Mouse (Mus musculus) neural tube, embryonic 13.5 days (tissue): ENCODE results near the gene Cdcp1. TPM values are rescaled to one million over a fixed set of nuclear protein-coding genes. Genes with fewer than 3 reads are reported as not detected.

Experiments used
- ATAC-seq: fragments of 200-750 bp; cut with Nextera tagmentation; 2 replicates; pipeline ENCODE4 v1.8.0; 2017; ENCODE audit warnings: low read depth, mild to moderate bottlenecking, moderate TSS enrichment, moderate library complexity
- H3K27ac ChIP-seq: fragments of 300-500 bp; sonication (generic); replicated peaks from 2 replicates; pipeline ENCODE4 v1.5.1; 2015; ENCODE audit warnings: moderate library complexity, mild to moderate bottlenecking, inconsistent platforms
- H3K27me3 ChIP-seq: fragments of 300-500 bp; sonication (generic); 2 replicates; pipeline ENCODE4 v1.6.1; 2015; ENCODE audit warnings: mild to moderate bottlenecking, inconsistent platforms
- H3K36me3 ChIP-seq: fragments of 300-500 bp; sonication (generic); 2 replicates; pipeline ENCODE4 v1.6.1; 2015; ENCODE audit warnings: mild to moderate bottlenecking, inconsistent platforms
- H3K4me1 ChIP-seq: fragments of 300-500 bp; sonication (generic); replicated peaks from 2 replicates; pipeline ENCODE4 v1.6.1; 2015; ENCODE audit warnings: inconsistent platforms
- H3K4me2 ChIP-seq: fragments of 300-500 bp; sonication (generic); 2 replicates; pipeline ENCODE4 v1.6.1; 2015; ENCODE audit warnings: inconsistent platforms, mild to moderate bottlenecking, moderate library complexity
- H3K4me3 ChIP-seq: fragments of 300-500 bp; sonication (generic); 2 replicates; pipeline ENCODE4 v1.5.1; 2015; ENCODE audit warnings: mild to moderate bottlenecking, inconsistent platforms
- H3K9ac ChIP-seq: fragments of 300-500 bp; sonication (generic); 2 replicates; pipeline ENCODE4 v1.6.1; 2015; ENCODE audit warnings: moderate library complexity, mild to moderate bottlenecking, inconsistent platforms
- H3K9me3 ChIP-seq: fragments of 300-500 bp; sonication (generic); 2 replicates; pipeline ENCODE4 v1.6.1; 2016; ENCODE audit warnings: inconsistent platforms
- WGBS: fragments of 180-500 bp; shearing (Covaris S2); methylation state at CpG from one replicate; pipeline ENCODE4 v1.1.7; 2015; 5-methylcytosine and 5-hydroxymethylcytosine counted together
- polyA plus RNA-seq: library from polyadenylated mRNA; unstranded; fragments of >200 nt; fragmentation: Nextera tagmentation; extraction: Ambion mirVana; gene quantifications from 2 replicates; pipeline ENCODE4 v1.2.1, GENCODE M21; 2015

The Cdcp1 gene
- polyA plus RNA-seq, 1 experiment from 2014 or later, result 0.10 TPM

DNA sequence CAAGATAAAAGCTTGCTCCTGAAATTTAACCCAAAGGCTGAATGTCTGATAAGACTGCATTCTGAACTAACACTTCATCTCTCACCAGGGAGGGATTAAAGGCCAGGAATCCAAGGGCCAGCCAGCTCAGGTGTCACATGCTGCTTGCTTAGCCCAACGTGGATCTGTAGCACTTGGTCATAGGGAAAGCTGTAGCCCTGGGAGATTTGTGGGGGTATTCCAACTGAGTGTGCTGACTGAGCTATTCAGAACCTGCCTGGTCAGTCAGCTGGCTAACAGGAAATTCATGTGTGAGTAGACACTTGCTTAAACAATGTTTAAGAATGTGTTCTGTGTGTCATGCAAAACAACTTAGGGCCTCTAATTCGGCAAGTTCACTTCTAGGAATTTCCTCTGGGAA is 9.3 kb downstream of the Cdcp1 start:
- Histone ChIP-seq H3K27me3 (no peaks in the 10 kb centered on the region), H3K36me3 (no peaks in the 10 kb centered on the region), H3K4me1 (no peaks in the 10 kb centered on the region), H3K4me2 (no peak overlapping the region), H3K9ac (no peak overlapping the region), H3K4me3 (no peak overlapping the region), H3K9me3 (no peaks in the 10 kb centered on the region), H3K27ac (no peak overlapping the region)
- WGBS, result 56% methylated on average over 2 of the region's 2 CpGs
- ATAC-seq, result no peak

DNA sequence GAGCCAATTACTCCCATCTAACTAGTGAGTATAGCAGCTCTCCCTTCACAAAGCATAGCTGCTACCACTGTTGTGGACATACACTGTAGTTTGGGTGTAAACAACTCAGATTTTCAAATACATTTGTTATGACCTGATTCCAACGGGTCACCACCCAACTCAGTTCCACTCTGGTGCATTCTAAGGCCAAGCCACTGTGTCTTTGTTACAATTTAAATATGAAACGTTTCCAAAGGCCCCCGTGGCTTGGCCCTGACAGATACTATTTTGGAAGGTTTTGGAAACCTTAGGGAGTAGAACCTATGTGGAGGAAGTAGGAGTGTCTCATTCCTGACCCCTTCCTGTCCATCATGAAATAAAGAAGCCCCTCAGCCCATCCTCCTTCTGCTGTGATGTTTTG is 15.7 kb downstream of the Cdcp1 start:
- Histone ChIP-seq H3K4me2 (no peak overlapping the region), H3K27ac (no peak overlapping the region), H3K4me3 (no peak overlapping the region), H3K9me3 (no peaks in the 10 kb centered on the region; the same call in 1 of the 2 replicates), H3K4me1 (no peaks in the 10 kb centered on the region), H3K27me3 (no peaks in the 10 kb centered on the region), H3K36me3 (no peaks in the 10 kb centered on the region), H3K9ac (no peak overlapping the region)
- ATAC-seq, result no peak
- 71% methylated on average over 3 of the region's 3 CpGs for WGBS

DNA sequence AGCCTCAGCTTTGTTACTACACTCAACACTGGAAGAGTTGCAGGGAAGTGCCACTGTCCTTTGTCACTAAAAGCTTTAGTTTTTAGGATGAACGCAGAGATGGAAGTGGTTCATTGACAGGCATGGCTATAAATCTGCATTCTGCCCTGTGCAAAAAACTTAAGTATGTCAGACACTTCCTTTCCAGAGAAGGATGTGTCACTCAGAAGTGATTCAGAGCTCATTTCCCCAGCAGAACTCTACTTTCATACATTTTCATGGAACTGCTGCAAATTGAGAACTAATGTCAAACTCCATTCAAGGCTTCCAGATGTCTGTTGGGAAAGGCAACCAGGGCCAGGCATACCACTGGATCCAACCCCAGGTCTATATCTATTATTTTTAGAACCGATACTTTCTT is 27.6 kb downstream of the Cdcp1 start:
- H3K27ac ChIP-seq, result no peak overlapping the region
- H3K36me3 ChIP-seq, result no peaks in the 10 kb centered on the region
- no peak for ATAC-seq
- no peaks in the 10 kb centered on the region for H3K9me3 ChIP-seq
- no peaks in the 10 kb centered on the region for H3K27me3 ChIP-seq
- H3K4me2 ChIP-seq, result no peak overlapping the region
- no peak overlapping the region for H3K4me3 ChIP-seq
- no peak overlapping the region for H3K9ac ChIP-seq
- WGBS, result 95% methylated on average over 2 of the region's 2 CpGs
- no peaks in the 10 kb centered on the region for H3K4me1 ChIP-seq

DNA sequence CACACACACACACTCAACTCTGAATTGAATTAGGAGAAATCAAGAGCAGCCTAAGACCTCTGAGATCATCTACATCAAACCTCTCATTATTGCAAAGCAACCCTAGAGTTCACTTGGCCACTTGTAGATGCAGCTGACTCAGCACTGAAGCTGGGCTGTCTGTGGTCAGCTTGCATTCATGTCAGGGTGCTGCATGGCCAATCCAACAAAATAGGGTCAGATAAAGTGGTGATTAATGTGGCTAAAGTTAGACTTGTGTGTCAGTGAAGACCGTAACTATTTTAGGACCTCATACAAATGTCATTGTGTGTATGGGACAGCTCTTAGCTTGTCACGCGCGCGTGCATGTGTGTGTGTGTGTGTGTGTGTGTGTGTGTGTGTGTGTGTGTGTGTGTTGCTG is 28.2 kb downstream of the Cdcp1 start:
- Histone ChIP-seq H3K27me3 (no peaks in the 10 kb centered on the region), H3K4me3 (no peak overlapping the region), H3K4me1 (no peaks in the 10 kb centered on the region), H3K27ac (no peak overlapping the region), H3K36me3 (no peaks in the 10 kb centered on the region), H3K4me2 (no peak overlapping the region), H3K9ac (no peak overlapping the region), H3K9me3 (no peaks in the 10 kb centered on the region)
- no peak for ATAC-seq
- WGBS, result over 99% methylated on average over 5 of the region's 5 CpGs

DNA sequence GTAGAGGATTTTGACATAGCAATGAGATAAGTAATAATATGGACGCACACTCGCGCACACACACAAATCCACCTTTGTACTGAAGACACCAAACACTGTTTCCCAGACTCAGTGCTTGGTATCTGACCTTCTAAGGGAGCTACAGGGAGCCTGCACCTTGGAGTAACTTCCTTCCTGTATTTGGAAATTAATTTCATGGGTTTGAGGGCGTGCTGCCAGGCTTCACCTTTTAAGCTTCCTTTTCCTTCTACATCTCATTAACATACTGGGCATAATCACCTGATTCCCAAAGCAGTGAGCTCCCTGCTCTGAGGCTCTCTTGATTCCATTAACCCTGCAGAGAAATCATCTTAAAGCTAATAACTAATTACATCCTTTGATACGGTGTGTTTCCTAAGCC is 29.7 kb downstream of the Cdcp1 start:
- H3K36me3 ChIP-seq, result no peaks in the 10 kb centered on the region
- H3K27ac ChIP-seq, result no peak overlapping the region
- 88% methylated on average over 5 of the region's 5 CpGs for WGBS

DNA sequence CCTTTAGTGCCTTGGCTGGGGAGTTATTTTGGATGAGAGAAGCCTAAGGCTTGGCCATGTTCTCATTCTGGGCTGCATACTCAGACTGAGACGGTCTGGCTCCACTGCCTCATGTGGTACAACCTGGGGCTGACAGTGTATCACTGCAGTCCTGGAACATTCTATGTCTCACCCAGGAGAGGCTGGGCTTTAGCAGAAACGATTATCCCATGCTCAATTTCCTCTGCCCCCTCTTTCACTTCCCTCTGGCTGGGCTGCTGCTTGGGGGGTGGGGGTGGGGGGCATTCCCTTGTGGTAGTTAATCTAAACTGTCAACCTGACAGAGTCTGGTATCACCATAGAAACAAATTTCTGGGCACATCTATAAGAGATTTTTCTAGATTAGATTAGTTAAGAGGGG is 30.3 kb downstream of the Cdcp1 start:
- ATAC-seq, result no peak

More for the DNA sequence above, 29.7 kb downstream of the Cdcp1 start:
- no peak overlapping the region for H3K9ac ChIP-seq
- H3K9me3 ChIP-seq, result no peaks in the 10 kb centered on the region
- no peaks in the 10 kb centered on the region for H3K4me1 ChIP-seq
- H3K4me2 ChIP-seq, result no peak overlapping the region
- ATAC-seq, result no peak
- H3K4me3 ChIP-seq, result no peak overlapping the region
- H3K27me3 ChIP-seq, result no peaks in the 10 kb centered on the region

DNA sequence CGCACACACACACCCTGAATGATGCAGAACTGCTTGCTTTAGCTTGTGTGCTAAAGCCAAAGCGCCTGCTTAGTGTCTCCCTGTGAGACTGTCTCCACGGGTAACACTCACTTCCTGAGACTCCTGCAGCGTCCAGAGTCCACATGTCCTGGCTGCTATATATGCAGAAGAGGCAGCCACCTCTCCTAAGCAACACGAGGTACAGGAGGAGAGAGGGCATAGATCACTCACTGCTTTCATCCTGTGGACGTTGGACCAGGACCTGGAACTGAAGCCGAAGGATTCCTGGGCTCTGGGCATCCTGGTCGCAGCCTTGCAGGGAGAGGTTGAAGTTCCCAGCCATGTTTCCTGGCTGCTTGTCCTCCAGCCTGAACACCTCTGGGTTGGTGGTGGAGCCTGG is 32.6 kb downstream of the Cdcp1 start:
- Histone ChIP-seq H3K4me3 (no peak overlapping the region), H3K4me1 (no peaks in the 10 kb centered on the region), H3K9ac (no peak overlapping the region), H3K4me2 (no peak overlapping the region), H3K36me3 (no peaks in the 10 kb centered on the region), H3K27ac (no peak overlapping the region), H3K9me3 (no peaks in the 10 kb centered on the region), H3K27me3 (no peaks in the 10 kb centered on the region)
- no peak for ATAC-seq
- WGBS, result 80% methylated on average over 8 of the region's 8 CpGs

More for the DNA sequence above, 30.3 kb downstream of the Cdcp1 start:
- Histone ChIP-seq H3K27me3 (no peaks in the 10 kb centered on the region), H3K4me2 (no peak overlapping the region), H3K36me3 (no peaks in the 10 kb centered on the region), H3K4me1 (no peaks in the 10 kb centered on the region), H3K9me3 (no peaks in the 10 kb centered on the region), H3K27ac (no peak overlapping the region), H3K4me3 (no peak overlapping the region), H3K9ac (no peak overlapping the region)
- WGBS, result 49% methylated on average over 2 of the region's 2 CpGs

DNA sequence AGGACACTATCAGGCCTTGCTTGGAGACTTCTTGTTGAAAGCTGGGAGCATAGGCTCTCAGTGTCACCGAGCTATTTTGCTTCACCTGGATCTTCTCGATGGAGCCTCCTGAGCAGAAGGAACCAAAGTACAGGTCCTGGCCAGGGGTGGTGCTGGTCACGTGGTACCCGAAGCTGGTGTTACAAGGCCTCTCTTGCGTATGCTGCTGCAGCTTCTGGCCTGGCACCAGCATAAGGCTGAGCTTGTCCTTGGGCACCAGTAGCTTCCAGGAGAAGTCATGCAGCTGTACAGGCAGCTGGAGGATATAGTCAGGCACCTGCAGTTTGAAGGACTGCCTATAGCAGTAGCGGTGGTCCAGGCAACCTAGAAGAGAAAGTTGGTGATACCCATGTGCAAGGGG is 35.8 kb downstream of the Cdcp1 start:
- WGBS, result 95% methylated on average over 6 of the region's 6 CpGs
- no peak overlapping the region for H3K4me2 ChIP-seq
- ATAC-seq, result no peak
- no peak overlapping the region for H3K4me3 ChIP-seq
- H3K9ac ChIP-seq, result no peak overlapping the region
- H3K27ac ChIP-seq, result no peak overlapping the region
- H3K27me3 ChIP-seq, result no peaks in the 10 kb centered on the region
- H3K36me3 ChIP-seq, result no peaks in the 10 kb centered on the region
- H3K4me1 ChIP-seq, result no peaks in the 10 kb centered on the region
- H3K9me3 ChIP-seq, result no peaks in the 10 kb centered on the region

DNA sequence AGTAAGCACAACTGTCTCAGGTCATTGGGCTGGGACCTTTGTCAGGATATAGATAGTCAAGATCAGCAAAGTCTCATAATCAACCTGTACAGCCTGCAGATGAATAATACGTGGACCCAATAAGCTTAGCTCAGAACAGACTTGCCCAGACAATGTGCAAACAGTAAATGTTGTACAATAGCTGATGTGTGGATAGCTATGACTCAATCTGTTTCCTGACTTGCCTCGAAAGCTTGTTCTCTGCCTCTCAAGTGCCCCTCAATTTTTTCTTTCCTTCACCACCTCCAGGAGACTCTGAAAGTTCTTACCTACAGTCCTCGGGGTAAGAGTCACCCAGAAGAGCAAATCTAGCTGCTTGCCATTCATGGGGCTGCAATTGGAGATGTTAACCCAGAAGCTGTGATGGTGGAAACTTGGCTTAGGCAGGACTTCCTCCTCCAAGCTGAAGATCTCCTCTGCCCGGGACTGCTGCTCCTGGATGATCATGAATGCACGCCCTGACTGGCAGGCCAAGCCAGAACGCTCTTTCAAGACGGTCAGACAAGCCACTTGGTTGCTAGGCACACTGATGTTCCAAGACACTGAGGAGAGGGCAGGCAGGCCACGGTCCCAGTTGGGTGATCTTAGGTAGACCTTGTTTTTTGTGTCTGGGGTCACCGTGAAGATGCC is 38.3 kb downstream of the Cdcp1 start:
- Histone ChIP-seq H3K4me2 (no peak overlapping the region), H3K4me1 (0 out of 2 replicates have a peak, but pooled peaks cover 5% of the 10 kb centered on the region), H3K27ac (no peak overlapping the region), H3K4me3 (no peak overlapping the region), H3K27me3 (no peaks in the 10 kb centered on the region), H3K9me3 (no peaks in the 10 kb centered on the region), H3K9ac (no peak overlapping the region), H3K36me3 (no peaks in the 10 kb centered on the region)
- WGBS, result 91% methylated on average over 9 of the region's 9 CpGs
- no peak for ATAC-seq

DNA sequence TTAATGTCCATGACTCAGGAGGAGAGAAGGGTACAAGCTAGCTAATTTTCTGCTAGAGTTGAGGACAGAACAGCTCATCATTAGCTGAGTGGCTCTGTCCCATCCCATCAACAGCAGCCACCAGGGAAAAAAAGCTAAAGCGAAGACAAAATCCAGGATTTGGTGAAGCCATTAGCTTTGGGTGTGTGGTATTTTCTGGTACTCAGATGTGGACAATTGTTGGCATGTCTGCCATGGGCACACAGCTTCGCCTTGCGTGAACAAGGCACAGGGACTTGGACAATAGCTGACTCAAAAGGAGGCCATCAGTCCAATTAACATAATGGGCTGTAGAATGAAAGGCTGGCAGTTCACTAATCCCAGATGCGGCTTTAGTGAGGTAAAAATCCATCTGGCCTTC is 41.5 kb downstream of the Cdcp1 start:
- no peak overlapping the region for H3K4me3 ChIP-seq
- H3K27me3 ChIP-seq, result no peaks in the 10 kb centered on the region
- WGBS, result 41% methylated on average over 4 of the region's 4 CpGs
- no peaks in the 10 kb centered on the region for H3K9me3 ChIP-seq
- no peak for ATAC-seq
- H3K27ac ChIP-seq, result no peak overlapping the region
- 0 out of 2 replicates have a peak, but pooled peaks cover 5% of the 10 kb centered on the region for H3K4me1 ChIP-seq
- H3K36me3 ChIP-seq, result no peaks in the 10 kb centered on the region
- no peak overlapping the region for H3K4me2 ChIP-seq
- no peak overlapping the region for H3K9ac ChIP-seq

DNA sequence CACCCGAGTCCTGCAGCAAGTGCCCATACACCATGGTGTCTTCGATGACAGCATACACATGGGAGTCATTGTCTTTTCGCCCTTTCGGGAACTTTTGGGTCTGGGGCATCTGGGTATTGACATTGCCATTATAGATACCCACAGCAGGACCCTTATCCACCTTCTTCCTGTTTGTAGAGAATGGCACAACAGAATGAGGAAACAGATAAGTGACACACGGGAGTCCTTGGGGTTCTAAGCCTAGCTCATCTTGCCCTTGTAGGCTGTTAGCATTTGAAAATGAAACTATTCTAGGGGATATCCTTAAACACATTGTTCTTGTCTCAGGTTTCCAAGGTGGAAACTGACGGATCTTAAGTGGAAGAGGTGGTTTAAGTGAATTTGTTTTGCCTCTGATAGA is 42.1 kb downstream of the Cdcp1 start:
- Histone ChIP-seq H3K27ac (no peak overlapping the region), H3K4me1 (0 out of 2 replicates have a peak, but pooled peaks cover 5% of the 10 kb centered on the region), H3K36me3 (no peaks in the 10 kb centered on the region), H3K27me3 (no peaks in the 10 kb centered on the region), H3K9me3 (no peaks in the 10 kb centered on the region), H3K4me2 (no peak overlapping the region), H3K4me3 (no peak overlapping the region), H3K9ac (no peak overlapping the region)
- WGBS, result 95% methylated on average over 6 of the region's 6 CpGs
- ATAC-seq, result no peak

DNA sequence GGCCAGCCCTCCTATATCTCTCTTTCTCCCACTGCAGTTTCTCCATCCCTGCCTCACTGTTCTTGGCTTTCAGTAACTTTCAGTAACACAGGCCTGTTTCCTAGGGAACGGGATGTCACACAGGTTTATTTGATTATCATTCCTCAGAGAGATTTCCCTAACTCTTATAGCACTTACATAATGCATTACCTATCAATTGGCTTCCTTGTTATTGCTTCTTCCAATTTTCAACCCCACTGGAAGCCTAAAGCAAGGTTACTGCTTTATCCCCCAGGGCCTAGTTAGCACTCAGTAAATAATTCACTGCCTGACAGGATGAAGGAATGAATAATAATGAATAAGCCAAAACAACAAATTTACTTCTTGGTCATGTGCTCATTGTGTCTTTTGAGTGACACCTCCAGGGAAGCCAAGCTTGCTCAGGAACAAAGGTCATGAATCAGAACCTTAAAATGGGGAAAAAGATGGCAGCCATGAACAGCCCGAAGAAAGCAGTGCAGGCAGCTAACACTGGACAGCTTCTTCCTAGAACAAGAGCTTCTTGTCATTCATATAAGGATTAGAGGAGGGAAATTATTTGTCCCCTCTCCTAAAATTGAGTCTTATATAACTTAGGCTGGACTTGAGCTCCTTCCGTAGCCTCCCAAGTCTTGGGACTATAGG is 49.9 kb downstream of the Cdcp1 start:
- Histone ChIP-seq H3K4me1 (peaks cover 10% of the 10 kb centered on the region), H3K27ac (no peak overlapping the region), H3K27me3 (no peaks in the 10 kb centered on the region), H3K4me3 (no peak overlapping the region), H3K4me2 (no peak overlapping the region), H3K36me3 (no peaks in the 10 kb centered on the region), H3K9ac (no peak overlapping the region), H3K9me3 (no peaks in the 10 kb centered on the region)
- WGBS, result 71% methylated on average over 3 of the region's 3 CpGs
- ATAC-seq, result 0 out of 2 replicates have a peak, but pooled peaks have one; percentile 32
